Mouse (Mus musculus) liver, adult 2 months (tissue): ENCODE measurements at regions not wholly inside any gene's neighbourhood (a gene's known extent, or its start where the extent isn't known, plus 50 kb on each side); places are given as distances from the start of the nearest gene placed in this dataset.

ENCODE experiments used
- CTCF ChIP-seq: fragments of 200-500 bp; IDR thresholded peaks from 2 replicates; pipeline ENCODE4 v1.5.1; 2011; ENCODE audit warnings: low read depth, low read length, control low read depth
- POLR2A ChIP-seq: fragments of 200-500 bp; IDR thresholded peaks from 2 replicates; pipeline ENCODE4 v1.6.1; 2011; ENCODE audit warnings: low read length, control low read depth; ENCODE audit not compliant: insufficient read depth; ENCODE audit errors: extremely low read depth

GRCm38 (mm10) chr7:71488016-71488650 lies 136.8 kb upstream of the Gm10295 start:
- TF ChIP-seq CTCF (no peak), POLR2A (no peak)
